Mouse (Mus musculus): ENCODE results near the gene Pcyt2.

The Pcyt2 gene

GRCm38 (mm10) chr11:120628601-120629340 lies 11.0 kb upstream of the Pcyt2 start:
- CTCF ChIA-PET, result interaction anchor here in 3 of 4 experiments (0.7 to 2.0 kb wide), 4 partner anchors 15 to 171 kb away, joined by 3 to 8 read pairs (median 3); partner anchors contain the start of gene Pycr1 (in 1 of the 3)
- POLR2A ChIA-PET, result interaction anchor here in 3 of 4 experiments (0.6 to 28.4 kb wide), 53 partner anchors 7 to 608 kb away, joined by 3 to 947 read pairs (median 7); partner anchors contain the start of genes Myadml2 (in 3 of the 3), Pycr1 (in 3 of the 3), Arhgdia (in 2 of the 3) and Mrpl12 (in 2 of the 3)

DNA sequence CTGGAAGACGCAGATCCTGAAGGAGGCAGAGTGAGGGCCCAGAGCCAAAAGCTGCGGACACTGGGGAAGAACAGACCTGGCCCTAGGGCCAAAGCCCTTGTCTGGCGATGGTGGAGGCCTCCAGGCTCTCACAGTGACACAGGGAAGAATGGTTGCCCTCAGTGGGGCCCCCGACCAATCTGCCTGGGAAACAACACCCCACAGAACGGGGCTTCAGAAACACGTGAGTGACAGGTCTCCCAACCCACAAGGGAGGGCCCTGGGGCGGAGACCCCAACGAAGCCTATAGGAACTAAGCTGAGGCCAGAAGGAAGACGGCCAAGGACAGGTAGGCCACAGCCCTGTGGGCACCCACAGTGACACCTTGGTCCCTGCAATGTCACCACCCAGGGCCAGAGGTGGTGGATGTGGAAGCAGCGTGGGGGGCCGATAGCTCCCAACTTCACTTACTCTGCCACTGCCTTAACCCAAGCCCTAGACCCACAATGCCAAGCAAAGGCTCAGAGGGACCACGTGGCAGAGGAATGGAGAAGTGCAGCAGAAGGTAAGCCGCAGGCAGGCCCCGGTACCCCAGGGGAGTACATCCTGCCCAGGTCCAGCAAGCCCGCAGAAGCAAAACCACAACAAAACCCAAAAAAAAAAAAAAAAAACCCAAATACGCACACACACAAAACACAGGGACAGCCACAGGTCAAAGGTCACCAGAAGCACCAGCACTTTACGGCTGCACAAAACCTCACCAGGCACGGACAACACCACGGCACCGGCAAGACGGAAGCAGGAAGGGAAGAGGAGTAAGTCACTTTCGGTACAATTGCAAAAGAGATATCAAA lies 9.9 kb upstream of the Pcyt2 start:
- ChIA-PET POLR2A (interaction anchor here in 3 of 4 experiments (0.6 to 28.4 kb wide), 25 partner anchors 6 to 160 kb away, joined by 3 to 947 read pairs (median 5); partner anchors contain the start of genes Pycr1 (in 3 of the 3), Myadml2 (in 2 of the 3), Npb (in 2 of the 3) and P4hb (in 2 of the 3)), CTCF (interaction anchor here in 2 of 4 experiments (0.6 to 0.7 kb wide), 2 partner anchors 38 to 153 kb away, joined by 3 read pairs; no protein-coding TSS in a partner anchor)

DNA sequence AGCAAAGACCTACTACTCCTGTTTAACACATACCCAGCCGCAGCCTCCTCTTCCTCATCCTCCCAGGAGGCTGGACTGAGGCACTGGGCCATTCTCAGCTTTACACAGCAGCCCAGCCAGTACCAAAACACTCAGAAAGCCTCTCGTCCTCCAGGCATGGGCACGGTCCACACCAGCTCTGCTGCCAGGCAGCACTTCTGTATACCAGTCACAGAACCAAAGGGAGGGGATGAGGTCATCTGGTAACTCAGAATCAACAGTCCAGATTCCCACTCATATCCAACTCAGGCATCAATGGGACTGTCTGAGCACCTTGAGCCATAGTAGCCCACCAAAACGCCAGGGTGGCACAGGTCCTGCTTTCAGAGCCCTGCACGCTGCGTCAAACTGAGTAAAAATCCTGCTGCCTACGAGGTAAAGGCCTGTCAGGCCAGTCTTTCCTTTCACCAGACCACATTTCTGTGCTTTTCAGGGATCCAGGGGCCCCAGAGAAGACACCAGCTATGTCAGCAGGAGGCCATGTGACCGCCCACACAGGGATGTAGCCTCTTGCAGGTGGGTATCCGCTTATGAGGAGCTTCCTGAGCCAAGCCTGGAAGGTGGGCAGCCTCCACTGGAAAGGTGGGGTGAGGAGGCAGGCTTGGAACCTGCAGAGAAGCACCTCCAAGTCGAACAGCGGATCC lies 9.2 kb upstream of the Pcyt2 start:
- ChIA-PET POLR2A (interaction anchor here in 3 of 4 experiments (0.6 to 28.4 kb wide), 27 partner anchors 5 to 159 kb away, joined by 3 to 947 read pairs (median 5); partner anchors contain the start of genes Pycr1 (in 3 of the 3), Myadml2 (in 2 of the 3), Npb (in 2 of the 3) and P4hb (in 2 of the 3)), CTCF (interaction anchor here in 1 of 4 experiments (1.4 kb wide), 1 partner anchor 93 kb away, joined by 4 read pairs; no protein-coding TSS in a partner anchor)

- CTCF ChIA-PET, result interaction anchor here in 3 of 4 experiments (0.7 to 2.4 kb wide), 14 partner anchors 8 to 174 kb away, joined by 3 to 12 read pairs (median 4); partner anchors contain the start of genes Mafg (in 2 of the 3) and Pycr1 (in 1 of the 3)
- POLR2A ChIA-PET, result interaction anchor here (0.6 to 28.4 kb wide), 41 partner anchors 4 to 324 kb away, joined by 3 to 947 read pairs (median 5); partner anchors contain the start of genes Mafg (in 4 of the 4), P4hb (in 3 of the 4), Pycr1 (in 3 of the 4) and Arl16 (in 2 of the 4)
Observed at GRCm38 (mm10) chr11:120625152-120625775, 7.5 kb upstream of the Pcyt2 start, which contains the start of gene Sirt7. TSS of gene Sirt7 (minus strand) at chr11:120625240.

GRCm38 (mm10) chr11:120624680-120625111 lies 7.0 kb upstream of the Pcyt2 start:
- POLR2A ChIA-PET, result interaction anchor here (0.6 to 28.4 kb wide), 49 partner anchors 3 to 324 kb away, joined by 3 to 947 read pairs (median 5); partner anchors contain the start of genes Mafg (in 4 of the 4), P4hb (in 3 of the 4), Pycr1 (in 3 of the 4) and Arl16 (in 2 of the 4)
- CTCF ChIA-PET, result interaction anchor here (0.6 to 2.4 kb wide), 24 partner anchors 9 to 277 kb away, joined by 3 to 12 read pairs (median 4); partner anchors contain the start of genes Mafg (in 2 of the 4), Lrrc45 (in 1 of the 4), Notum (in 1 of the 4) and Npb (in 1 of the 4)

DNA sequence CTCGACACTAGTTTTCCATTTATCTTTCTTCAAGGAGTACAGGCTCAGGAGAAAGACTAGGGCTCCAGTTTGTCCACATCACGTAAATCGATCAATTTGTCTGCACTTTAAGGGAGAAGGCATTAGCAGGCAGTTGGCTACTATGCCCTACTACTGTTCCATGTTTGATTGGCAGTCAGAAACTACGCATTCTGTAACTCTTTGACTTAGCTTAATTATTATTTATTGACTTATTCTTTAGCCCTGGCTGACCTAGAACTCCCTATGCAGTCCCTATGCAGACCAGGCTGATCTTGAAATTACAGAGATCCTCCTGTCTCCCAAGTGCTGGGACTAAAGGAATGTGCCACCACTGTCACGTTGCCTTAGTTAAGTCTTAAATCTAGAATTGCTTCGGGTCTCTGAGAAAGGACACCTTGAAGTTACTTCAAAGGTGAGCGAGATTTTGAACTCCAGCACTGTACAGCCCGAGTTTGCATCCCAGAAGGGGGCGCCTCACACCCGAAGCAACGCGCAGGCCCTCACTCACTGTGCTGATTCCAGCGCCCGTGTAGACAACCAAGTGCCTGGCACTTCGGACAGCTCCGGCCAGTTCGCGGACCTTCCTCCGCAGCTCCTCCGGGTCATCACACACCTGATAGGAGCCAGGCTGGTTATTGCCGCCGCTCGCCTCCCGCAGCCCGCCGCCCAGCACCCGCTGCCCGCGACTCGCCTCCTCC lies 6.4 kb upstream of the Pcyt2 start:
- CTCF ChIA-PET, result interaction anchor here (0.6 to 2.4 kb wide), 29 partner anchors 9 to 278 kb away, joined by 3 to 12 read pairs (median 4); partner anchors contain the start of genes Mafg (in 2 of the 4), Lrrc45 (in 1 of the 4), Notum (in 1 of the 4) and Npb (in 1 of the 4)
- POLR2A ChIA-PET, result interaction anchor here (0.5 to 28.4 kb wide), 54 partner anchors 3 to 1049 kb away, joined by 3 to 947 read pairs (median 4); partner anchors contain the start of genes Mafg (in 4 of the 4), P4hb (in 3 of the 4), Pycr1 (in 3 of the 4) and Aspscr1 (in 2 of the 4)

GRCm38 (mm10) chr11:120622805-120623204 lies 5.1 kb upstream of the Pcyt2 start:
- POLR2A ChIA-PET, result interaction anchor here (0.6 to 28.4 kb wide), 16 partner anchors 1 to 230 kb away, joined by 3 to 947 read pairs (median 9); partner anchors contain the start of genes Mafg (in 3 of the 4), Npb (in 2 of the 4), Pycr1 (in 2 of the 4) and Cenpx (in 1 of the 4)

DNA sequence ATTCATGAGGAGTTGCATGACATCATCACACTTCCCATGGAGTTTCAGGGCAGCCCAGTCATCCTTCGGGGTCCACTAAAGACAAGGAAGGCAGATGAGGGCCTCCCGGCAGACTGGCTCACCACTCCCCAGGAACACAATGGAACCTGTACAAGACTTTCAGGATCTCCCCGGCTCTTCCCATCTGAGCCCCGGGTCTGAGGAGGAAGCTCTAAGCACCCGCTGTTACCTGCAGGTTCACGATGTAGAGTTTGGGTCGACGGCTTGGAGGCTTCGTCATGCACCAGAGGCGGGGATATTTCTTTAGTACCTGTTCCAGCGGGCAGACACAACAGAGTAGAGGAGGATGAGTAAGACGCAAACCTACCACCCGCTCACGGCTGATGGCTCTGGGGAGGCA lies 2.5 kb upstream of the Pcyt2 start:
- ChIA-PET POLR2A (interaction anchor here in 3 of 4 experiments (0.6 to 28.4 kb wide), 15 partner anchors 10 to 136 kb away, joined by 3 to 947 read pairs (median 7); partner anchors contain the start of genes Mafg (in 2 of the 3), Pycr1 (in 2 of the 3), Cenpx (in 1 of the 3) and Lrrc45 (in 1 of the 3)), CTCF (interaction anchor here in 1 of 4 experiments (1.3 kb wide), 1 partner anchor 13 kb away, joined by 5 read pairs; the partner anchor contains the start of gene Mafg)

More at GRCm38 (mm10) chr11:120622805-120623204, 5.1 kb upstream of the Pcyt2 start:
- CTCF ChIA-PET, result interaction anchor here in 2 of 4 experiments (0.6 to 2.4 kb wide), 4 partner anchors 9 to 177 kb away, joined by 3 to 14 read pairs (median 11); partner anchors contain the start of gene Npb (in 1 of the 2)

- CTCF ChIA-PET, result interaction anchor here in 1 of 4 experiments (1.2 to 1.8 kb wide), 3 partner anchors 36 to 102 kb away, joined by 4 to 6 read pairs (median 4); no protein-coding TSS in a partner anchor
- POLR2A ChIA-PET, result interaction anchor here in 3 of 4 experiments (0.7 to 28.4 kb wide), 27 partner anchors 9 to 267 kb away, joined by 3 to 947 read pairs (median 5); partner anchors contain the start of genes Npb (in 3 of the 3), Cenpx (in 2 of the 3), Lrrc45 (in 2 of the 3) and Mafg (in 2 of the 3)
Observed at GRCm38 (mm10) chr11:120618619-120619535, 1.1 kb upstream of the Pcyt2 start.

- ChIA-PET POLR2A (interaction anchor here in 3 of 4 experiments (0.5 to 28.4 kb wide), 34 partner anchors 8 to 184 kb away, joined by 3 to 947 read pairs (median 4); partner anchors contain the start of genes Alyref (in 2 of the 3), Mafg (in 2 of the 3), Npb (in 2 of the 3) and P4hb (in 2 of the 3)), CTCF (interaction anchor here in 2 of 4 experiments (0.6 to 1.8 kb wide), 6 partner anchors 16 to 625 kb away, joined by 3 to 4 read pairs (median 3); no protein-coding TSS in a partner anchor)
Observed at GRCm38 (mm10) chr11:120616617-120617294, 980 bp downstream of the Pcyt2 start.

- POLR2A ChIA-PET, result interaction anchor here in 3 of 4 experiments (0.7 to 28.4 kb wide), 25 partner anchors 7 to 185 kb away, joined by 3 to 947 read pairs (median 4); partner anchors contain the start of genes Mafg (in 2 of the 3), P4hb (in 2 of the 3), Pycr1 (in 2 of the 3) and Sirt7 (in 2 of the 3)
- CTCF ChIA-PET, result interaction anchor here in 2 of 4 experiments (0.6 to 1.1 kb wide), 5 partner anchors 15 to 438 kb away, joined by 3 to 5 read pairs (median 3); no protein-coding TSS in a partner anchor
Observed at GRCm38 (mm10) chr11:120615606-120616203, 2.0 kb downstream of the Pcyt2 start.

GRCm38 (mm10) chr11:120615167-120615566 lies 2.6 kb downstream of the Pcyt2 start:
- POLR2A ChIA-PET, result interaction anchor here in 3 of 4 experiments (0.7 to 28.4 kb wide), 8 partner anchors 9 to 375 kb away, joined by 3 to 947 read pairs (median 5); partner anchors contain the start of genes Mafg (in 2 of the 3), Myadml2 (in 1 of the 3), Pycr1 (in 1 of the 3) and Sirt7 (in 1 of the 3)
- CTCF ChIA-PET, result interaction anchor here in 1 of 4 experiments (0.6 kb wide), 2 partner anchors 38 to 438 kb away, joined by 3 read pairs; no protein-coding TSS in a partner anchor
